Mouse (Mus musculus) monocyte, adult 59 days (primary cell): Measurements from ENCODE around the gene Pdxdc1. TPM values are rescaled to one million over a fixed set of nuclear protein-coding genes. Genes with fewer than 3 reads are reported as not detected.

ENCODE experiments used
- total RNA-seq, 2 experiments: library from RNA; stranded (reverse); gene quantifications; one replicate each; pipeline ENCODE4 v1.2.4; 2023

The Pdxdc1 gene
- total RNA-seq: 10 to 100 TPM; 67.7 to 69.0 TPM

DNA sequence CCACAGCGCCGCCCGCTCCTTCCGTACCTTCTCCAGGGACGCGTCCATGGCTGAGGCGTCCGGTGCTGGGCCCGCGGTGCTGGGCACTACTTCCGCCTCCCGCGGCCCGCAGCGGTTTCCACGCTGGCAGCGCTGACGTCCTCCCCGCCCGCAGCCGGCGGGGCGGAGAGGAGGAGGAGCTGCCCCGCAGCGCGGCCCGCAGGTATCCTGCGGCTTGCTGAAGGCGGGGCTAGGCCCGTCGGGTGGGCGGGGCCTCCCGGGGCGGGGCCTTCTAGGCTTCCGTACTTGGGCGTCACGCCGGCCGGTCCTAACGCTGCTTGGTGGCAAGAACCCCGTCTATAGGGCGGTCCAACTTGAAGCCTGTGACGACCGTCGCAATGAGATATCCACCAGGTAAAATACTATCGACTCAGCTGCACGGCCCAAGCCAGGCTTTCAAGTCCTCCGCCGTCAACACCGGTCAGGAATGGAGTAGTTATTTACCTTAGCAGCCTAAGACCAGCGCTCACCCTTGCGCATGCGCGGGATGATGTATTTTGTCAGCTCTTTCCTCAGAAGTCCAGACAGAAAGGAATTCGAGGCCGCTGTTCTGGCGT, at the start of gene Pdxdc1, which contains the start of gene Mpv17l:
TSS of gene Pdxdc1 (minus strand) at position 244 of the 596 bp plus-strand sequence.
TSS of gene Mpv17l (plus strand) at position 274 of the 596 bp plus-strand sequence.

DNA sequence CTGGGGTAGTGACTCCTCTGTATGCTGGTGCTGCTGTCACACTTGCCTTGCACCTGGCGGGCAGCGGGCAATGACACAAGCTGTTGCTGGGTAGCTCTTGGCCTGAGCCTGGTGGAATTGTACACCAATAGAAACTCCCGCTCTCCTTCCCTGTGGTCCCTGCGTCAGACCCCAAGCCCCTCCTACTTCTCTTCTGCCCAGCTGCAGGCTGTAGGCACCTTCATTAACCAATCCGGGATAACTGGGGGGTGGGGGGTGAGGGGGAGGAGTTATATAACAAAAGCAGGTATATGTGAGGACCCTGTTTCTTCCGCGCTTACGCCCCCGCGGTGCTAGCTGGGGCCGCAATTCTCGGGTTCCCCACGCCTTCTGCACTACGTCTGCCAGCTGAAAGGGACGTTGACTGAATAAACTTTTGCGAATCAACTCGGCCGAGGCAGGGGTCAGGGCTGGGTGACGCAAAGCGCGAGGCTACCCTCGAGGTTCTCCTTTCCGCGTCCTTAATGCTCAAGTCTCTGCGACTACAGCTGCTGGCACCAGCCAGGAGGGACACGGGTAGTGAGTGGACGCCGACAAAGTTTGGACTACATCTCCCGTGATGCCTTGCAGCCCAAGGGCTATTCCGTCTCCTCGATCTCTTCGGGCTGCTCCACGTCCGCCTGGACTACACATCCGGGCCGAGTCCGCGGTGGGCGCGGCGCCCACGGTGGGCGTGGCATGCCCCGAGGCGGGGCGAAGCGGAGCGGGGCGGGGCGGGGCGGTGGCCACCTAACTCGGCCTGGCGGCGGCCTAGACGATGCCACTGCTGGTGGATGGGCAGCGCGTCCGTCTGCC, 84.2 kb downstream of the Pdxdc1 start, which contains the start of gene Ntan1:
TSS of gene Ntan1 (plus strand) at position 286 of the 834 bp plus-strand sequence.

Other genes with a start within 250 kb of the Pdxdc1 start
- 10 to 100 TPM; 15.7 to 16.2 TPM for gene Parn, start 235.0 kb downstream of the Pdxdc1 start, total RNA-seq
- gene Bfar, start 231.3 kb downstream of the Pdxdc1 start, total RNA-seq: 10 to 100 TPM; 56.9 to 59.4 TPM
- 10 to 100 TPM; 19.6 to 19.8 TPM for gene 3110001I22Rik, start 231.2 kb downstream of the Pdxdc1 start, total RNA-seq
- gene Pla2g10, start 172.1 kb downstream of the Pdxdc1 start, total RNA-seq: not detected
- 10 to 100 TPM; 18.6 to 19.4 TPM for gene Rrn3, start 122.4 kb downstream of the Pdxdc1 start, total RNA-seq
- gene Ntan1, start 84.3 kb downstream of the Pdxdc1 start, total RNA-seq: 10 to 100 TPM; 52.1 to 53.9 TPM
- 1 to 10 TPM in 1 of 2 experiments, under 1 TPM in 1; 0.76 to 1.8 TPM for gene Mpv17l, start within 50 bp of the Pdxdc1 start, total RNA-seq
- not detected for gene 2900011O08Rik, start 83.5 kb upstream of the Pdxdc1 start, total RNA-seq
- gene Ifitm7, start 83.8 kb upstream of the Pdxdc1 start, total RNA-seq: not detected